Mouse (Mus musculus) heart, postnatal 0 days (tissue): ENCODE measurements around the gene Ccdc194.
A peak's percentile ranks its signal among the peaks of the same experiment; 100 is the strongest.

Source experiments
- CTCF ChIP-seq: IDR thresholded peaks from 2 replicates; pipeline ENCODE4 v1.5.1; 2016; ENCODE audit warnings: antibody characterized with exemption, control low read depth, low read depth
- EP300 ChIP-seq: IDR thresholded peaks from 2 replicates; pipeline ENCODE4 v1.6.1; 2016; ENCODE audit warnings: antibody characterized with exemption, low read depth

DNA sequence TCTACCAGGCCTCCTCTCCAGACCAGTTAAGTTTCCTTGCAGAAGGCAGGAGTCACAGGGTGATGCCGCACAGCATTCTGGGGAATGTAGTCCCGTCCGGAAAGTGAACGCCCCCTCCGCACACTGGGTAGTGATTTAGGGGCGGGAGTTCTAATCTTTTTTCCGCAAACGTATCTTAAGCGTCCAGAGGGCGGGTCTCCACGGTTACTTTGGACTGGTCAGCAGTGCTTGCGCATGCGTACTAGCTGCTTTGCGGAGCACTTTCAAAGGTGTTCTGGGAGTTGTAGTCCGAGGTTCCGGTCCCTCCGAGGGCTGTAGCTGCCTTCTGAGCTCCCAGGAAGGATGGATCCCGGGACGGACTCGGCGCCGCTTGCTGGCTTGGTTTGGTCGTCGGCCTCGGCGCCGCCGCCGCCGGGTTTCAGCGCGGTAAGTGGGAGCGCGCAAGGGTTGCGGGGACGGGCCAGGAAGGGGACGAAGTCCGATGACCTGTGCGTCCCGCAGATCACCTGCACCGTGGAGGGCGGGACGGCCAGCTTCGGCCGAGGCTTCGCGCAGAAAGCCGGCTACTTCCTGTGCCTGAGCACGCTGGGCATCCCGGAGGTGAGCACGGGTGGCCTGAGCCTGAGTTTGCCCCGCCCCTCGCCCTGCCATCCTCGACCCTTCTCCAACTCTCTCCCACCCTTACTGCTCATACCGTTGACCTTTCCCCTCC lies 17.3 kb upstream of the Ccdc194 start, which contains the start of gene Mvb12a:
- TF ChIP-seq EP300 = peak; percentile 40; the same call in 1 of the 2 replicates
- no peak for TF ChIP-seq CTCF
